Mouse (Mus musculus) G1E-ER4 (cell line): ENCODE data around the gene Ankfy1. TPM values are rescaled to one million over a fixed set of nuclear protein-coding genes. Genes with fewer than 3 reads are reported as not detected.
A peak's percentile ranks its signal among the peaks of the same experiment; 100 is the strongest.

Experiments used
- GATA1 ChIP-seq: IDR thresholded peaks from one replicate; pipeline ENCODE4 v1.8.0; 2012; ENCODE audit warnings: low read length, inconsistent platforms
- polyA plus RNA-seq: library from polyadenylated mRNA; stranded (reverse); fragments of >175 nt; gene quantifications from 2 replicates; pipeline ENCODE4 v1.2.3, GENCODE M21; 2012

Gene Ankfy1
- polyA plus RNA-seq: 18.3 and 19.2 TPM in 2 replicates

- no peak for TF ChIP-seq GATA1
These were observed at the start of gene Ankfy1 for GRCm38 (mm10) chr11:72689551-72690510. Gene Ankfy1 (plus strand): TSS chr11:72690006.

- TF ChIP-seq GATA1: no peak
These were observed 47.1 kb upstream of the Ankfy1 start for GRCm38 (mm10) chr11:72642730-72643129.

- TF ChIP-seq GATA1: no peak
These were observed 44.4 kb upstream of the Ankfy1 start for GRCm38 (mm10) chr11:72645386-72645785.

- no peak for TF ChIP-seq GATA1
These were observed 39.5 kb upstream of the Ankfy1 start for GRCm38 (mm10) chr11:72650347-72650746.

GRCm38 (mm10) chr11:72659918-72660317 is 29.9 kb upstream of the Ankfy1 start:
- TF ChIP-seq GATA1: no peak

- TF ChIP-seq GATA1: no peak
These were observed 29.4 kb upstream of the Ankfy1 start for GRCm38 (mm10) chr11:72660359-72660758.

GRCm38 (mm10) chr11:72664641-72665040 is 25.2 kb upstream of the Ankfy1 start:
- no peak for TF ChIP-seq GATA1

GRCm38 (mm10) chr11:72670634-72671033 is 19.2 kb upstream of the Ankfy1 start:
- TF ChIP-seq GATA1: no peak

GRCm38 (mm10) chr11:72671294-72671988 is 18.4 kb upstream of the Ankfy1 start:
- peak; percentile 71 for TF ChIP-seq GATA1

- TF ChIP-seq GATA1: no peak
These were observed 17.4 kb upstream of the Ankfy1 start for GRCm38 (mm10) chr11:72672438-72672837.

GRCm38 (mm10) chr11:72675280-72675679 is 14.5 kb upstream of the Ankfy1 start:
- no peak for TF ChIP-seq GATA1

GRCm38 (mm10) chr11:72680726-72681125 is 9.1 kb upstream of the Ankfy1 start:
- TF ChIP-seq GATA1: no peak

- TF ChIP-seq GATA1: no peak
These were observed 6.4 kb upstream of the Ankfy1 start for GRCm38 (mm10) chr11:72683402-72683801.

GRCm38 (mm10) chr11:72686697-72687096 is 3.1 kb upstream of the Ankfy1 start:
- no peak for TF ChIP-seq GATA1

GRCm38 (mm10) chr11:72688242-72688641 is 1.6 kb upstream of the Ankfy1 start:
- TF ChIP-seq GATA1: no peak

GRCm38 (mm10) chr11:72689115-72689514 is 691 bp upstream of the Ankfy1 start:
- TF ChIP-seq GATA1: no peak

- no peak for TF ChIP-seq GATA1
These were observed 2.5 kb downstream of the Ankfy1 start for GRCm38 (mm10) chr11:72692353-72692752.

GRCm38 (mm10) chr11:72695025-72695424 is 5.2 kb downstream of the Ankfy1 start:
- peak; percentile 72 for TF ChIP-seq GATA1
